Mouse (Mus musculus) intestine, embryonic 16.5 days (tissue): Measurements from ENCODE around the gene Runx3. TPM values are rescaled to one million over a fixed set of nuclear protein-coding genes. Genes with fewer than 3 reads are reported as not detected.

Experiments
- ATAC-seq: fragments of 200-750 bp; cut with Nextera tagmentation; 2 replicates; pipeline ENCODE4 v1.8.0; 2017; ENCODE audit warnings: moderate TSS enrichment, moderate library complexity
- H3K27ac ChIP-seq: fragments of 300-500 bp; sonication (generic); 2 replicates; pipeline ENCODE4 v1.5.1; 2014; ENCODE audit warnings: mild to moderate bottlenecking, low read length
- H3K27me3 ChIP-seq: fragments of 300-500 bp; sonication (generic); replicated peaks from 2 replicates; pipeline ENCODE4 v1.6.1; 2014; ENCODE audit warnings: low read length, control low read depth, mixed read lengths; ENCODE audit not compliant: control insufficient read depth, insufficient read depth
- H3K36me3 ChIP-seq: fragments of 300-500 bp; sonication (generic); 2 replicates; pipeline ENCODE4 v1.6.1; 2014; ENCODE audit warnings: low read length, control low read depth; ENCODE audit not compliant: control insufficient read depth, insufficient read depth
- H3K4me1 ChIP-seq: fragments of 300-500 bp; sonication (generic); 2 replicates; pipeline ENCODE4 v1.6.1; 2014; ENCODE audit warnings: low read length, control low read depth, mixed read lengths; ENCODE audit not compliant: control insufficient read depth, insufficient read depth
- H3K4me2 ChIP-seq: fragments of 300-500 bp; sonication (generic); 2 replicates; pipeline ENCODE4 v1.6.1; 2014; ENCODE audit warnings: low read depth, low read length, control low read depth
- H3K4me3 ChIP-seq: fragments of 300-500 bp; sonication (generic); 2 replicates; pipeline ENCODE4 v1.5.1; 2014; ENCODE audit warnings: mild to moderate bottlenecking, low read length
- H3K9ac ChIP-seq: fragments of 300-500 bp; sonication (generic); 2 replicates; pipeline ENCODE4 v1.6.1; 2014; ENCODE audit warnings: low read depth, low read length
- H3K9me3 ChIP-seq: fragments of 300-500 bp; sonication (generic); 2 replicates; pipeline ENCODE4 v1.6.1; 2016; ENCODE audit warnings: low read length, control low read depth; ENCODE audit not compliant: control insufficient read depth
- WGBS: fragments of 180-500 bp; shearing (Covaris S2); extraction: QIAGEN DNeasy Blood & Tissue Kit; methylation state at CpG from one replicate; pipeline ENCODE4 v1.1.7; 2014; 5-methylcytosine and 5-hydroxymethylcytosine counted together
- polyA plus RNA-seq: library from polyadenylated mRNA; unstranded; fragments of >200 nt; fragmentation: Nextera tagmentation; extraction: Ambion mirVana; gene quantifications from 2 replicates; pipeline ENCODE4 v1.2.1, GENCODE M21; 2015

Gene Runx3
- polyA plus RNA-seq, 1 experiment from 2014 or later: 0.33 TPM

- peaks cover 58% of the 10 kb centered on the region for H3K27me3 ChIP-seq
- no peaks in the 10 kb centered on the region for H3K4me1 ChIP-seq
- ATAC-seq: peak; percentile 58; the same call in 1 of the 2 replicates
- no peaks in the 10 kb centered on the region for H3K9me3 ChIP-seq
- H3K4me2 ChIP-seq: no peak overlapping the region
- H3K4me3 ChIP-seq: no peak overlapping the region
- no peak overlapping the region for H3K27ac ChIP-seq
- H3K9ac ChIP-seq: no peak overlapping the region
- WGBS: 11% methylated on average over 9 of the region's 9 CpGs
- H3K36me3 ChIP-seq: no peaks in the 10 kb centered on the region
Measured at GRCm38 (mm10) chr4:135158724-135159409, 38.4 kb downstream of the Runx3 start.

GRCm38 (mm10) chr4:135159663-135160062, 39.2 kb downstream of the Runx3 start:
- 59% methylated on average over 2 of the region's 2 CpGs for WGBS
- Histone ChIP-seq H3K27ac (no peak overlapping the region), H3K27me3 (peaks cover 51% of the 10 kb centered on the region), H3K9me3 (no peaks in the 10 kb centered on the region), H3K4me3 (no peak overlapping the region), H3K4me1 (no peaks in the 10 kb centered on the region), H3K36me3 (no peaks in the 10 kb centered on the region), H3K9ac (no peak overlapping the region), H3K4me2 (no peak overlapping the region)
- ATAC-seq: no peak

GRCm38 (mm10) chr4:135160168-135160567, 39.7 kb downstream of the Runx3 start:
- Histone ChIP-seq H3K9me3 (no peaks in the 10 kb centered on the region), H3K27ac (no peak overlapping the region), H3K4me2 (no peak overlapping the region), H3K27me3 (peaks cover 47% of the 10 kb centered on the region), H3K36me3 (no peaks in the 10 kb centered on the region), H3K9ac (no peak overlapping the region), H3K4me3 (no peak overlapping the region), H3K4me1 (no peaks in the 10 kb centered on the region)
- 56% methylated on average over 3 of the region's 3 CpGs for WGBS
- no peak for ATAC-seq

- H3K9ac ChIP-seq: no peak overlapping the region
- H3K4me1 ChIP-seq: peaks cover 2% of the 10 kb centered on the region; the same call in 1 of the 2 replicates
- no peak for ATAC-seq
- no peaks in the 10 kb centered on the region for H3K9me3 ChIP-seq
- peaks cover 43% of the 10 kb centered on the region for H3K27me3 ChIP-seq
- H3K27ac ChIP-seq: no peak overlapping the region
- H3K4me3 ChIP-seq: no peak overlapping the region
- no peak overlapping the region for H3K4me2 ChIP-seq
- 85% methylated on average over 11 of the region's 11 CpGs for WGBS
- H3K36me3 ChIP-seq: no peaks in the 10 kb centered on the region
Measured at GRCm38 (mm10) chr4:135161441-135161840, 41.0 kb downstream of the Runx3 start.

GRCm38 (mm10) chr4:135165761-135166160, 45.3 kb downstream of the Runx3 start:
- Histone ChIP-seq H3K36me3 (no peaks in the 10 kb centered on the region), H3K9ac (no peak overlapping the region), H3K4me3 (no peak overlapping the region), H3K4me1 (peaks cover 16% of the 10 kb centered on the region), H3K4me2 (no peak overlapping the region), H3K9me3 (no peaks in the 10 kb centered on the region), H3K27ac (no peak overlapping the region), H3K27me3 (peaks cover 16% of the 10 kb centered on the region; the same call in 1 of the 2 replicates)
- WGBS: 67% methylated on average over 6 of the region's 6 CpGs
- no peak for ATAC-seq

- peak; percentile 36; the same call in 1 of the 2 replicates for ATAC-seq
- no peak overlapping the region for H3K4me2 ChIP-seq
- peaks cover 16% of the 10 kb centered on the region; the same call in 1 of the 2 replicates for H3K27me3 ChIP-seq
- peaks cover 16% of the 10 kb centered on the region for H3K4me1 ChIP-seq
- no peaks in the 10 kb centered on the region for H3K9me3 ChIP-seq
- H3K36me3 ChIP-seq: no peaks in the 10 kb centered on the region
- H3K27ac ChIP-seq: no peak overlapping the region
- 16% methylated on average over 23 of the region's 23 CpGs for WGBS
- H3K4me3 ChIP-seq: no peak overlapping the region
- H3K9ac ChIP-seq: no peak overlapping the region; the same call in 1 of the 2 replicates
Measured at GRCm38 (mm10) chr4:135166413-135167225, 46.2 kb downstream of the Runx3 start.

- H3K9ac ChIP-seq: no peak overlapping the region
- WGBS: 49% methylated on average over 7 of the region's 7 CpGs
- H3K4me3 ChIP-seq: no peak overlapping the region
Measured at GRCm38 (mm10) chr4:135167816-135168527, 47.5 kb downstream of the Runx3 start.

GRCm38 (mm10) chr4:135169096-135169495, 48.6 kb downstream of the Runx3 start:
- Histone ChIP-seq H3K4me1 (peaks cover 16% of the 10 kb centered on the region), H3K27me3 (peaks cover 16% of the 10 kb centered on the region; the same call in 1 of the 2 replicates), H3K27ac (no peak overlapping the region), H3K9me3 (no peaks in the 10 kb centered on the region), H3K4me2 (no peak overlapping the region), H3K4me3 (no peak overlapping the region), H3K36me3 (no peaks in the 10 kb centered on the region), H3K9ac (no peak overlapping the region)
- WGBS: 86% methylated on average over 10 of the region's 10 CpGs
- no peak for ATAC-seq

More at GRCm38 (mm10) chr4:135167816-135168527, 47.5 kb downstream of the Runx3 start:
- Histone ChIP-seq H3K4me1 (peaks cover 16% of the 10 kb centered on the region), H3K4me2 (no peak overlapping the region), H3K27ac (no peak overlapping the region), H3K36me3 (no peaks in the 10 kb centered on the region), H3K9me3 (no peaks in the 10 kb centered on the region), H3K27me3 (peaks cover 16% of the 10 kb centered on the region; the same call in 1 of the 2 replicates)
- ATAC-seq: peak; percentile 47

GRCm38 (mm10) chr4:135169501-135169900, 49.0 kb downstream of the Runx3 start:
- H3K4me1 ChIP-seq: peaks cover 16% of the 10 kb centered on the region
- H3K27ac ChIP-seq: no peak overlapping the region
- ATAC-seq: no peak
- no peak overlapping the region for H3K4me2 ChIP-seq
- no peaks in the 10 kb centered on the region for H3K36me3 ChIP-seq
- H3K27me3 ChIP-seq: peaks cover 16% of the 10 kb centered on the region; the same call in 1 of the 2 replicates
- no peak overlapping the region for H3K4me3 ChIP-seq
- 58% methylated on average over 4 of the region's 4 CpGs for WGBS
- no peak overlapping the region for H3K9ac ChIP-seq
- H3K9me3 ChIP-seq: no peaks in the 10 kb centered on the region
